Mouse (Mus musculus): ENCODE results near the gene Ugt1a2.

Gene Ugt1a2

GRCm38 (mm10) chr1:88256886-88257663, 56.7 kb downstream of the Ugt1a2 start:
- no peak for DNase-seq (ENCODE audit: low read depth, low spot score)

- DNase-seq (ENCODE audit: low read depth, low spot score), result no peak
These were observed 57.3 kb downstream of the Ugt1a2 start for GRCm38 (mm10) chr1:88257681-88258080.

- DNase-seq (ENCODE audit: low read depth, low spot score), result no peak
These were observed 58.0 kb downstream of the Ugt1a2 start for GRCm38 (mm10) chr1:88258361-88258760.

GRCm38 (mm10) chr1:88258881-88259642, 58.7 kb downstream of the Ugt1a2 start:
- peak; percentile 18 for DNase-seq (ENCODE audit: low read depth, low spot score)

GRCm38 (mm10) chr1:88259643-88260024, 59.2 kb downstream of the Ugt1a2 start:
- no peak for DNase-seq (ENCODE audit: low read depth, low spot score)

GRCm38 (mm10) chr1:88260114-88260513, 59.7 kb downstream of the Ugt1a2 start:
- DNase-seq (ENCODE audit: low read depth, low spot score), result no peak

- DNase-seq (ENCODE audit: low read depth, low spot score), result no peak
These were observed 60.4 kb downstream of the Ugt1a2 start for GRCm38 (mm10) chr1:88260604-88261377.

- DNase-seq (ENCODE audit: low read depth, low spot score), result no peak
These were observed 61.3 kb downstream of the Ugt1a2 start for GRCm38 (mm10) chr1:88261706-88262105.

GRCm38 (mm10) chr1:88262255-88262654, 61.9 kb downstream of the Ugt1a2 start:
- DNase-seq (ENCODE audit: low read depth, low spot score), result peak; percentile 26

- no peak for DNase-seq (ENCODE audit: low read depth, low spot score)
These were observed 62.6 kb downstream of the Ugt1a2 start for GRCm38 (mm10) chr1:88262961-88263360.

GRCm38 (mm10) chr1:88263778-88264177, 63.4 kb downstream of the Ugt1a2 start:
- no peak for DNase-seq (ENCODE audit: low read depth, low spot score)

- DNase-seq (ENCODE audit: low read depth, low spot score), result no peak
These were observed 64.0 kb downstream of the Ugt1a2 start for GRCm38 (mm10) chr1:88264237-88264868.

- DNase-seq (ENCODE audit: low read depth, low spot score), result no peak
These were observed 64.5 kb downstream of the Ugt1a2 start for GRCm38 (mm10) chr1:88264869-88265240.

GRCm38 (mm10) chr1:88266123-88266522, 65.7 kb downstream of the Ugt1a2 start:
- DNase-seq (ENCODE audit: low read depth, low spot score), result no peak

GRCm38 (mm10) chr1:88267489-88267888, 67.1 kb downstream of the Ugt1a2 start:
- no peak for DNase-seq (ENCODE audit: low read depth, low spot score)

GRCm38 (mm10) chr1:88268070-88268469, 67.7 kb downstream of the Ugt1a2 start:
- no peak for DNase-seq (ENCODE audit: low read depth, low spot score)
